Mouse (Mus musculus) G1E (cell line): ENCODE measurements around the gene Dennd1a.

Experiments used
- CTCF ChIP-seq: IDR thresholded peaks from 2 replicates; pipeline ENCODE4 v1.5.1; 2012; ENCODE audit warnings: low read depth, low read length, inconsistent platforms, mixed read lengths
- GATA1 ChIP-seq: IDR thresholded peaks from 2 replicates; pipeline ENCODE4 v1.6.1; 2012; ENCODE audit warnings: borderline replicate concordance, low read length, inconsistent platforms, mixed read lengths
- GATA2 ChIP-seq: IDR thresholded peaks from 2 replicates; pipeline ENCODE4 v1.6.1; 2012; ENCODE audit warnings: low read depth, low read length, inconsistent platforms, borderline replicate concordance
- POLR2AphosphoS5 ChIP-seq: IDR thresholded peaks from 2 replicates; pipeline ENCODE4 v1.6.1; 2012; ENCODE audit warnings: low read depth, low read length, inconsistent platforms; ENCODE audit not compliant: insufficient replicate concordance
- TAL1 ChIP-seq: conservative IDR thresholded peaks from 2 replicates; pipeline ENCODE4 v1.6.1; 2012; ENCODE audit warnings: low read depth, low read length, inconsistent platforms, mixed read lengths

GRCm38 (mm10) chr2:38072061-38072460 lies 215.1 kb downstream of the Dennd1a start:
- TF ChIP-seq CTCF (no peak), GATA1 (no peak), POLR2AphosphoS5 (no peak), TAL1 (no peak), GATA2 (no peak)
